Mouse (Mus musculus) ES-E14 (cell line): ENCODE data around the gene Dhrs1.

Source experiments
- CHD2 ChIP-seq: IDR thresholded peaks from 2 replicates; pipeline ENCODE4 v1.6.1; 2014; ENCODE audit warnings: mild to moderate bottlenecking, low read depth, low read length, inconsistent platforms
- HCFC1 ChIP-seq: IDR thresholded peaks from 2 replicates; pipeline ENCODE4 v1.6.1; 2012; ENCODE audit warnings: low read length, inconsistent platforms, borderline replicate concordance; ENCODE audit not compliant: insufficient read depth
- MAFK ChIP-seq: IDR thresholded peaks from 2 replicates; pipeline ENCODE4 v1.6.1; 2014; ENCODE audit warnings: mild to moderate bottlenecking, low read depth, low read length, inconsistent platforms; ENCODE audit not compliant: insufficient read depth
- ZNF384 ChIP-seq: IDR thresholded peaks from 2 replicates; pipeline ENCODE4 v1.6.1; 2012; ENCODE audit warnings: low read depth, low read length, inconsistent platforms

DNA sequence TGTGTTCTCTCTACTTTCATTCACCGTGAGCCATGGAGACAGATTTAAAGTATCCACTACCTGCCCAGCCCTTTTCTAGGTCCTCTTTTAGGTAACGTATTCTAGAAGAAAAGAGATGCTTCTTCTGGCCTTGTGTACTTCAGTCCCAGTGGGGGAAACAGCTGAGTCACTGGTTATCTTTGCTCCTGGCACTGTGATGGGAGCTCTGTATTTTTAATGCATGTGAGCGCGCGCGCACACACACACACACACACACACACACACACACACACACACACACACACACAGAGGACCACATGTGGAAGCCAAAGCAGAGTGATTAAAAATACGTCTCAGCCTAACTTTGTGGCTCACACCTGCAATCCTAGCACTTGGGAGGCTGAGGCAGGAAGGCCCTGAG lies 22.1 kb downstream of the Dhrs1 start:
- no peak for TF ChIP-seq CHD2
- no peak for TF ChIP-seq HCFC1
- TF ChIP-seq MAFK: no peak
- TF ChIP-seq ZNF384: no peak
